Mouse (Mus musculus) ES-E14 (cell line): ENCODE data around the gene Lpp.

ENCODE experiments used
- CHD2 ChIP-seq: IDR thresholded peaks from 2 replicates; pipeline ENCODE4 v1.6.1; 2014; ENCODE audit warnings: mild to moderate bottlenecking, low read depth, low read length, inconsistent platforms
- HCFC1 ChIP-seq: IDR thresholded peaks from 2 replicates; pipeline ENCODE4 v1.6.1; 2012; ENCODE audit warnings: low read length, inconsistent platforms, borderline replicate concordance; ENCODE audit not compliant: insufficient read depth
- MAFK ChIP-seq: IDR thresholded peaks from 2 replicates; pipeline ENCODE4 v1.6.1; 2014; ENCODE audit warnings: mild to moderate bottlenecking, low read depth, low read length, inconsistent platforms; ENCODE audit not compliant: insufficient read depth
- ZC3H11A ChIP-seq: IDR thresholded peaks from 2 replicates; pipeline ENCODE4 v1.6.1; 2012; ENCODE audit warnings: low read depth, mild to moderate bottlenecking, inconsistent platforms, low read length, borderline replicate concordance
- ZNF384 ChIP-seq: IDR thresholded peaks from 2 replicates; pipeline ENCODE4 v1.6.1; 2012; ENCODE audit warnings: low read depth, low read length, inconsistent platforms

GRCm38 (mm10) chr16:24569681-24570080 lies 176.4 kb downstream of the Lpp start:
- TF ChIP-seq CHD2 (no peak), ZC3H11A (no peak), ZNF384 (no peak), HCFC1 (no peak), MAFK (no peak)
